Mouse (Mus musculus) hindbrain, embryonic 12.5 days (tissue): ENCODE measurements around the gene Gpr182. TPM values are rescaled to one million over a fixed set of nuclear protein-coding genes. Genes with fewer than 3 reads are reported as not detected.
A peak's percentile ranks its signal among the peaks of the same experiment; 100 is the strongest.
"Not testable (repeated sequence)": the region's sequence is repeated elsewhere in the genome, so short reads cannot be mapped to it uniquely, and the experiment has no call there.

Experiments used
- ATAC-seq: fragments of 200-750 bp; cut with Nextera tagmentation; 2 replicates; pipeline ENCODE4 v1.8.0; 2017; ENCODE audit warnings: moderate TSS enrichment; ENCODE audit not compliant: low FRiP score
- H3K27ac ChIP-seq: fragments of 300-500 bp; sonication (generic); 2 replicates; pipeline ENCODE4 v1.5.1; 2016; ENCODE audit warnings: mild to moderate bottlenecking
- H3K27me3 ChIP-seq: fragments of 300-500 bp; sonication (generic); 2 replicates; pipeline ENCODE4 v1.6.1; 2016; ENCODE audit warnings: mild to moderate bottlenecking
- H3K36me3 ChIP-seq: fragments of 300-500 bp; sonication (generic); 2 replicates; pipeline ENCODE4 v1.6.1; 2016; ENCODE audit warnings: mild to moderate bottlenecking
- H3K4me1 ChIP-seq: fragments of 300-500 bp; sonication (generic); 2 replicates; pipeline ENCODE4 v1.6.1; 2016
- H3K4me2 ChIP-seq: fragments of 300-500 bp; sonication (generic); replicated peaks from 2 replicates; pipeline ENCODE4 v1.6.1; 2016; ENCODE audit warnings: mild to moderate bottlenecking
- H3K4me3 ChIP-seq: fragments of 300-500 bp; sonication (generic); 2 replicates; pipeline ENCODE4 v1.5.1; 2016; ENCODE audit warnings: mild to moderate bottlenecking
- H3K9ac ChIP-seq: fragments of 300-500 bp; sonication (generic); 2 replicates; pipeline ENCODE4 v1.6.1; 2016; ENCODE audit warnings: mild to moderate bottlenecking, moderate library complexity
- H3K9me3 ChIP-seq: fragments of 300-500 bp; sonication (generic); replicated peaks from 2 replicates; pipeline ENCODE4 v1.6.1; 2016; ENCODE audit warnings: mild to moderate bottlenecking
- WGBS: fragments of 180-500 bp; shearing (Covaris S2); methylation state at CpG from one replicate; pipeline ENCODE4 v1.1.7; 2016; 5-methylcytosine and 5-hydroxymethylcytosine counted together
- polyA plus RNA-seq: library from polyadenylated mRNA; unstranded; fragments of >200 nt; fragmentation: Nextera tagmentation; extraction: Ambion mirVana; gene quantifications from 2 replicates; pipeline ENCODE4 v1.2.1, GENCODE M21; 2016

Gene Gpr182
- 0.61 and 0.70 TPM in 2 replicates for polyA plus RNA-seq

- Histone ChIP-seq H3K9ac (no peak within 1 kb of the TSS), H3K4me2 (no peak within 1 kb of the TSS), H3K27ac (no peak within 1 kb of the TSS), H3K27me3 (no peaks in the 10 kb centered on the region), H3K36me3 (peaks cover 19% of the 10 kb centered on the region), H3K4me1 (peaks cover 8% of the 10 kb centered on the region), H3K4me3 (no peak within 1 kb of the TSS), H3K9me3 (no peaks in the 10 kb centered on the region)
- 58% methylated on average over 8 of the region's 8 CpGs for WGBS
- no peak for ATAC-seq
Measured at GRCm38 (mm10) chr10:127751548-127751947, at the start of gene Gpr182. Gene Gpr182, minus strand, starts transcription at chr10:127751732.

- Histone ChIP-seq H3K36me3 (no peaks in the 10 kb centered on the region), H3K9me3 (no peaks in the 10 kb centered on the region), H3K27me3 (no peaks in the 10 kb centered on the region), H3K4me2 (no peak within 1 kb of the TSS), H3K27ac (no peak within 1 kb of the TSS), H3K9ac (no peak within 1 kb of the TSS), H3K4me1 (no peaks in the 10 kb centered on the region), H3K4me3 (no peak within 1 kb of the TSS)
- no peak for ATAC-seq
- WGBS = 92% methylated on average over 6 of the region's 6 CpGs
Measured at GRCm38 (mm10) chr10:127800891-127801290, 49.4 kb upstream of the Gpr182 start, which contains the start of gene Rdh16. Gene Rdh16, plus strand, starts transcription at chr10:127801152.

GRCm38 (mm10) chr10:127799295-127799694 is 47.8 kb upstream of the Gpr182 start:
- ATAC-seq = no peak

GRCm38 (mm10) chr10:127785411-127785810 is 33.9 kb upstream of the Gpr182 start:
- WGBS = 80% methylated on average over 1 of the region's 1 CpGs
- not testable (repeated sequence) for ATAC-seq, H3K4me3 ChIP-seq, H3K27me3 ChIP-seq, H3K4me1 ChIP-seq, H3K36me3 ChIP-seq, H3K9ac ChIP-seq, H3K27ac ChIP-seq, H3K4me2 ChIP-seq, H3K9me3 ChIP-seq

More at GRCm38 (mm10) chr10:127799295-127799694, 47.8 kb upstream of the Gpr182 start:
- WGBS = 65% methylated on average over 1 of the region's 1 CpGs
- no peak overlapping the region for H3K9ac ChIP-seq
- H3K36me3 ChIP-seq = no peaks in the 10 kb centered on the region
- no peak overlapping the region for H3K4me3 ChIP-seq
- no peaks in the 10 kb centered on the region for H3K9me3 ChIP-seq
- H3K4me1 ChIP-seq = no peaks in the 10 kb centered on the region
- H3K4me2 ChIP-seq = no peak overlapping the region
- no peak overlapping the region for H3K27ac ChIP-seq
- H3K27me3 ChIP-seq = no peaks in the 10 kb centered on the region

GRCm38 (mm10) chr10:127782321-127782720 is 30.8 kb upstream of the Gpr182 start:
- not testable (repeated sequence) for H3K27ac ChIP-seq, H3K9ac ChIP-seq, H3K27me3 ChIP-seq, H3K4me1 ChIP-seq, H3K4me2 ChIP-seq, H3K36me3 ChIP-seq, H3K4me3 ChIP-seq, H3K9me3 ChIP-seq, ATAC-seq
- 95% methylated on average over 17 of the region's 17 CpGs for WGBS

GRCm38 (mm10) chr10:127776011-127776410 is 24.5 kb upstream of the Gpr182 start, which contains the start of gene Rdh9:
Gene Rdh9, plus strand, starts transcription at chr10:127776386.
- no peak for ATAC-seq
- Histone ChIP-seq H3K9ac (no peak within 1 kb of the TSS), H3K36me3 (no peaks in the 10 kb centered on the region), H3K27ac (no peak within 1 kb of the TSS), H3K27me3 (no peaks in the 10 kb centered on the region), H3K9me3 (no peaks in the 10 kb centered on the region), H3K4me2 (no peak within 1 kb of the TSS), H3K4me3 (no peak within 1 kb of the TSS), H3K4me1 (no peaks in the 10 kb centered on the region)
- WGBS = 84% methylated on average over 2 of the region's 2 CpGs

GRCm38 (mm10) chr10:127766564-127766963 is 15.0 kb upstream of the Gpr182 start:
- Histone ChIP-seq H3K4me2 (no peak overlapping the region), H3K36me3 (no peaks in the 10 kb centered on the region), H3K9ac (no peak overlapping the region), H3K9me3 (no peaks in the 10 kb centered on the region), H3K27ac (no peak overlapping the region), H3K4me1 (no peaks in the 10 kb centered on the region), H3K27me3 (no peaks in the 10 kb centered on the region), H3K4me3 (no peak overlapping the region)
- WGBS = 86% methylated on average over 1 of the region's 1 CpGs
- ATAC-seq = no peak

GRCm38 (mm10) chr10:127763914-127764680 is 12.6 kb upstream of the Gpr182 start:
- H3K4me2 ChIP-seq = no peak overlapping the region
- no peak overlapping the region for H3K27ac ChIP-seq
- no peaks in the 10 kb centered on the region for H3K4me1 ChIP-seq
- no peak for ATAC-seq
- no peaks in the 10 kb centered on the region for H3K36me3 ChIP-seq
- H3K9me3 ChIP-seq = no peaks in the 10 kb centered on the region
- WGBS = 61% methylated on average over 12 of the region's 12 CpGs
- no peaks in the 10 kb centered on the region for H3K27me3 ChIP-seq
- no peak overlapping the region for H3K4me3 ChIP-seq
- no peak overlapping the region for H3K9ac ChIP-seq

GRCm38 (mm10) chr10:127762926-127763325 is 11.4 kb upstream of the Gpr182 start:
- not testable (repeated sequence) for H3K4me3 ChIP-seq, H3K36me3 ChIP-seq, H3K9me3 ChIP-seq, H3K9ac ChIP-seq, H3K4me1 ChIP-seq, H3K27me3 ChIP-seq, ATAC-seq, H3K27ac ChIP-seq, H3K4me2 ChIP-seq
- 82% methylated on average over 10 of the region's 10 CpGs for WGBS

- Histone ChIP-seq H3K4me2 (no peak within 1 kb of the TSS), H3K9ac (no peak within 1 kb of the TSS), H3K27ac (no peak within 1 kb of the TSS), H3K4me3 (no peak within 1 kb of the TSS), H3K36me3 (no peaks in the 10 kb centered on the region), H3K9me3 (no peaks in the 10 kb centered on the region), H3K27me3 (no peaks in the 10 kb centered on the region), H3K4me1 (no peaks in the 10 kb centered on the region)
- 78% methylated on average over 9 of the region's 9 CpGs for WGBS
- ATAC-seq = no peak
Measured at GRCm38 (mm10) chr10:127759181-127760110, 7.9 kb upstream of the Gpr182 start, which contains the start of the genes Rdh1 and Rdh16f1. Gene Rdh1, plus strand, starts transcription at chr10:127759721. Gene Rdh16f1, plus strand, starts transcription at chr10:127759787.

- H3K36me3 ChIP-seq = no peaks in the 10 kb centered on the region
- H3K27me3 ChIP-seq = no peaks in the 10 kb centered on the region
- ATAC-seq = no peak
- H3K9me3 ChIP-seq = no peaks in the 10 kb centered on the region
- H3K4me3 ChIP-seq = no peak overlapping the region
- no peaks in the 10 kb centered on the region for H3K4me1 ChIP-seq
- peak overlapping the region; percentile 19 for H3K4me2 ChIP-seq
- 61% methylated on average over 18 of the region's 18 CpGs for WGBS
- no peak overlapping the region for H3K27ac ChIP-seq
- no peak overlapping the region for H3K9ac ChIP-seq
Measured at GRCm38 (mm10) chr10:127755770-127756468, 4.4 kb upstream of the Gpr182 start.

GRCm38 (mm10) chr10:127755246-127755645 is 3.7 kb upstream of the Gpr182 start:
- Histone ChIP-seq H3K9ac (no peak overlapping the region), H3K4me3 (no peak overlapping the region), H3K4me2 (no peak overlapping the region), H3K4me1 (no peaks in the 10 kb centered on the region), H3K36me3 (no peaks in the 10 kb centered on the region), H3K27me3 (no peaks in the 10 kb centered on the region), H3K27ac (no peak overlapping the region), H3K9me3 (no peaks in the 10 kb centered on the region)
- no peak for ATAC-seq
- 83% methylated on average over 3 of the region's 3 CpGs for WGBS
